Mouse (Mus musculus) small intestine, adult 2 months (tissue): ENCODE data around the gene Dab1. TPM values are rescaled to one million over a fixed set of nuclear protein-coding genes. Genes with fewer than 3 reads are reported as not detected.

Source experiments
- H3K27ac ChIP-seq: fragments of 200-500 bp; 2 replicates; pipeline ENCODE4 v1.5.1; 2012; ENCODE audit warnings: low read depth, low read length, control low read depth, inconsistent platforms; ENCODE audit not compliant: insufficient read depth
- H3K27me3 ChIP-seq: fragments of 200-500 bp; 2 replicates; pipeline ENCODE4 v1.6.1; 2012; ENCODE audit warnings: mild to moderate bottlenecking, moderate library complexity, low read length, inconsistent platforms; ENCODE audit not compliant: control insufficient read depth, insufficient read depth
- H3K36me3 ChIP-seq: fragments of 200-500 bp; 2 replicates; pipeline ENCODE4 v1.6.1; 2012; ENCODE audit warnings: mild to moderate bottlenecking, low read length, control low read depth, inconsistent platforms; ENCODE audit not compliant: control insufficient read depth, insufficient read depth
- H3K4me1 ChIP-seq: fragments of 200-500 bp; 2 replicates; pipeline ENCODE4 v1.6.1; 2012; ENCODE audit warnings: low read length, inconsistent platforms, mixed read lengths; ENCODE audit not compliant: control insufficient read depth, insufficient read depth, insufficient read length
- H3K4me3 ChIP-seq: fragments of 200-500 bp; 2 replicates; pipeline ENCODE4 v1.5.1; 2012; ENCODE audit warnings: low read depth, mild to moderate bottlenecking, control low read depth, inconsistent platforms, low read length, moderate library complexity
- CTCF ChIP-seq: fragments of 200-500 bp; IDR thresholded peaks from 2 replicates; pipeline ENCODE4 v1.5.1; 2012; ENCODE audit warnings: low read depth, mild to moderate bottlenecking, control low read depth, inconsistent platforms, low read length, moderate library complexity, mixed read lengths; ENCODE audit not compliant: insufficient replicate concordance, insufficient read length; ENCODE audit errors: extremely low read depth
- POLR2A ChIP-seq: fragments of 200-500 bp; IDR thresholded peaks from 2 replicates; pipeline ENCODE4 v1.6.1; 2012; ENCODE audit warnings: low read depth, mild to moderate bottlenecking, control low read depth, inconsistent platforms, low read length, moderate library complexity
- WGBS: fragments of 180-500 bp; shearing (Covaris S2); methylation state at CpG from one replicate; pipeline ENCODE4 v1.1.7; 2018; 5-methylcytosine and 5-hydroxymethylcytosine counted together
- polyA plus RNA-seq: library from polyadenylated mRNA; depleted of rRNA; stranded (reverse); fragments of >200 nt; gene quantifications from 2 replicates; pipeline ENCODE4 v1.2.3, GENCODE M21; 2012

Dab1 gene
- polyA plus RNA-seq, 1 experiment, result 57.9 TPM

GRCm38 (mm10) chr4:103922431-103922931, 303.3 kb downstream of the Dab1 start:
- Histone ChIP-seq H3K4me1 (no peaks in the 10 kb centered on the region), H3K27me3 (no peaks in the 10 kb centered on the region), H3K36me3 (no peaks in the 10 kb centered on the region), H3K4me3 (no peak overlapping the region), H3K27ac (no peak overlapping the region)
- WGBS, result 74% methylated on average over 3 of the region's 3 CpGs
- no peak for TF ChIP-seq CTCF
- TF ChIP-seq POLR2A, result no peak

DNA sequence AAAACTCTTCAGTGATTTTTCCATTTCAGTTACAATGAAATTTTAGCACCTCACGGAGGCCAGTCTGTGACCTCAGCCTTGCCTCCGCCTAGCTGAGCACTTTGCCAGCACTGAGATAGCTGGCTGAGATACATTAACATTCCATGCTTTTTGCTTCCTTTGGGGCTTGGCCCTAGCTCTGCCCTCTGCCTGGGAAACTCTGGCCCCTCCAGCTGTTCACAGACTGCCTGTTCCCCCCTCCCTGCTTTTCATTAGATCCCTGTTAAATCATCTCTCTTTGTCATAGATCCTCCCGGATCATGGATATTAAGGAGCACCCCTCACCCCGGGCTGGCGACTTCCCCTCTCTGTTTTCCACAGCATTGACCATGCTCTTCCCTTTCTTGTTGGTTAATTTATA, 307.5 kb downstream of the Dab1 start:
- WGBS, result 46% methylated on average over 5 of the region's 5 CpGs
- no peaks in the 10 kb centered on the region for H3K4me1 ChIP-seq
- no peaks in the 10 kb centered on the region for H3K27me3 ChIP-seq
- TF ChIP-seq CTCF, result no peak
- TF ChIP-seq POLR2A, result no peak
- H3K27ac ChIP-seq, result no peak overlapping the region
- H3K36me3 ChIP-seq, result no peaks in the 10 kb centered on the region
- no peak overlapping the region for H3K4me3 ChIP-seq

DNA sequence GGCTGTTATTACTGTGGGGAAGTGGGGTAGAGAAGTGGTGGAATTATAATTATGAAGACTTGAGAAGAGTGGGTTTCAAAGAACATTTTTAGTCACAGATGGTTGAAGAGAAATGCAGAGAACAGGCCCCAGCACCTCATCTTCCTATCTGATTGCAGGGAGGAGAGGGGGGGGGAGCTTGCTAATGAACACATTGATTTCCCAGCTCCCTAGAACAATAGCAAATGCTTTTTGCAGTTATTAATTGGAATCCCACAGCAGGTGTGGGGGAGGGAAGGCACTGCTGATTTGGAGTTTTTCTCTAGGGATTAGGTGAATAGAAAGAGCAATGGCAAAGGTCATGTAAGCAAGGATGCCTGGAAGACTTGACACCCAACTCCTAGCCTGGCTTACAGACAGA, 310.5 kb downstream of the Dab1 start:
- no peak overlapping the region for H3K27ac ChIP-seq
- no peak for TF ChIP-seq CTCF
- TF ChIP-seq POLR2A, result no peak
- H3K4me3 ChIP-seq, result no peak overlapping the region
- H3K4me1 ChIP-seq, result no peaks in the 10 kb centered on the region
- no peaks in the 10 kb centered on the region for H3K36me3 ChIP-seq
- H3K27me3 ChIP-seq, result no peaks in the 10 kb centered on the region

DNA sequence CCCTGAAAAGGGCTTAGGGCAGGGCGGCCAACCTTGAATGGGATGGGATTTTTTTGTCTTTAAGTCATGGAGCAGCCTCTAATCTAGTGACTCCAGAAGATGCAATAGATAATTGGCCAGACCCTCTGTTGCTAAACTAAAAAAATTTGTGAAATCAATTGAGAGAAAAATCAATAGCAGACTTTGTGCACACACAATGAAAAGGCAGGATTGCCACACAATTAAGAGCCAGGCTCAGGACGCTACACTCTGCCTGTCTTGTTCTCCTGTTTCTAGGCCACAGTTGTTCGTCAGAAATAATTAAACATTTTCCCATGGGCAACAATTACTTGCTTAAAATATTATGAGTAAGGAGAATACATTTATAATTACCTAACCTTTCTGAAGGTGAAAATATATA, 315.2 kb downstream of the Dab1 start:
- H3K4me3 ChIP-seq, result no peak overlapping the region
- H3K27me3 ChIP-seq, result no peaks in the 10 kb centered on the region
- TF ChIP-seq POLR2A, result no peak
- no peak for TF ChIP-seq CTCF
- no peaks in the 10 kb centered on the region for H3K36me3 ChIP-seq
- 69% methylated on average over 3 of the region's 3 CpGs for WGBS
- no peak overlapping the region for H3K27ac ChIP-seq
- no peaks in the 10 kb centered on the region for H3K4me1 ChIP-seq

DNA sequence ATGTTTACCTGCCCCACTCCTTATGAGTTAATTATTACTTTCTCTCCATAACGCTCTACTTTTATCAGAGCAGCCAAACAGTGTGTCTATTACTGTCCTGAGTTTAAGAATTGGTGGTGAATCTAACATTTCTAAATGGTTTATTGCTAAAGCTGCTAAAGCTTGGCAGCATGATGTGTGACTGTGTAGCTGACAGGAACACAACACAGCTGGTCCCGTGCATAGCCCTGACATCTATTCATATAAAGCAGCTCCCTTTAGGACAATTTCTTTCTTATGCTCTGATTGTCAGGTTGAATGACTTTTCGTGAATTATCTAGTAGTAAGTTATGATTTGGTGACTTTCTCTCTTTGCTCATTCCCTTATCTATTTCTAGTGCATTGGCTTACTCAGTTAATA, 329.1 kb downstream of the Dab1 start:
- H3K27me3 ChIP-seq, result no peaks in the 10 kb centered on the region
- TF ChIP-seq POLR2A, result no peak
- no peak for TF ChIP-seq CTCF
- H3K4me3 ChIP-seq, result no peak overlapping the region
- H3K4me1 ChIP-seq, result no peaks in the 10 kb centered on the region
- no peak overlapping the region for H3K27ac ChIP-seq
- no peaks in the 10 kb centered on the region for H3K36me3 ChIP-seq
- 22% methylated on average over 3 of the region's 3 CpGs for WGBS

- Histone ChIP-seq H3K4me3 (no peak overlapping the region), H3K27me3 (no peaks in the 10 kb centered on the region), H3K4me1 (no peaks in the 10 kb centered on the region), H3K36me3 (no peaks in the 10 kb centered on the region), H3K27ac (no peak overlapping the region)
- TF ChIP-seq POLR2A (no peak), CTCF (no peak)
- 71% methylated on average over 9 of the region's 9 CpGs for WGBS
Measured at GRCm38 (mm10) chr4:103953652-103954220, 334.6 kb downstream of the Dab1 start.

- no peak for TF ChIP-seq CTCF
- H3K4me3 ChIP-seq, result no peak overlapping the region
- no peaks in the 10 kb centered on the region for H3K27me3 ChIP-seq
- 60% methylated on average over 7 of the region's 7 CpGs for WGBS
- no peaks in the 10 kb centered on the region for H3K36me3 ChIP-seq
- no peaks in the 10 kb centered on the region for H3K4me1 ChIP-seq
- H3K27ac ChIP-seq, result no peak overlapping the region
Measured at GRCm38 (mm10) chr4:103961134-103962049, 342.2 kb downstream of the Dab1 start.
